Mouse (Mus musculus) cortical plate, adult 2 months (tissue): ENCODE results near the gene Thap8.
"Not testable (repeated sequence)": the region's sequence is repeated elsewhere in the genome, so short reads cannot be mapped to it uniquely, and the experiment has no call there.

Experiments
- CTCF ChIP-seq: fragments of 200-500 bp; IDR thresholded peaks from 2 replicates; pipeline ENCODE4 v1.5.1; 2011; ENCODE audit warnings: mild to moderate bottlenecking, control low read depth, low read length; ENCODE audit not compliant: insufficient read depth; ENCODE audit errors: extremely low read depth
- POLR2A ChIP-seq: fragments of 200-500 bp; IDR thresholded peaks from 2 replicates; pipeline ENCODE4 v1.6.1; 2011; ENCODE audit warnings: mild to moderate bottlenecking, low read length, control low read depth; ENCODE audit not compliant: insufficient read depth; ENCODE audit errors: extremely low read depth

- TF ChIP-seq CTCF, POLR2A: not testable (repeated sequence)
These were observed 42.5 kb upstream of the Thap8 start for GRCm38 (mm10) chr7:30237374-30237773.
